Mouse (Mus musculus): Measurements from ENCODE around the gene Fxyd4. TPM values are rescaled to one million over a fixed set of nuclear protein-coding genes. Genes with fewer than 3 reads are reported as not detected.

Gene Fxyd4
- polyA plus RNA-seq (2014; fragmentation: Illumina TruSeq; extraction: RNeasy Lipid Tissue Mini Kit (QIAGEN cat#74804); ENCODE audit: low read depth, low replicate concordance) = 18.8 TPM

GRCm38 (mm10) chr6:117937222-117937932 is at the start of gene Fxyd4:
Gene Fxyd4 (minus strand): TSS chr6:117937692.

GRCm38 (mm10) chr6:117900126-117901080 is 37.1 kb downstream of the Fxyd4 start, which contains the start of gene Hnrnpf:
Gene Hnrnpf (plus strand): TSS chr6:117900324.

Other genes starting within 250 kb of the Fxyd4 start
- gene Zfp637, start 96.5 kb downstream of the Fxyd4 start, polyA plus RNA-seq (2014; fragmentation: Illumina TruSeq; extraction: RNeasy Lipid Tissue Mini Kit (QIAGEN cat#74804); ENCODE audit: low read depth, low replicate concordance) = 9.2 TPM
- gene Zfp239, start 75.6 kb downstream of the Fxyd4 start, polyA plus RNA-seq (2014; fragmentation: Illumina TruSeq; extraction: RNeasy Lipid Tissue Mini Kit (QIAGEN cat#74804); ENCODE audit: low read depth, low replicate concordance) = 22.0 TPM
- 622 TPM for gene Hnrnpf, start 37.4 kb downstream of the Fxyd4 start, polyA plus RNA-seq (2014; fragmentation: Illumina TruSeq; extraction: RNeasy Lipid Tissue Mini Kit (QIAGEN cat#74804); ENCODE audit: low read depth, low replicate concordance)
- gene Rasgef1a, start 73.7 kb upstream of the Fxyd4 start, polyA plus RNA-seq (2014; fragmentation: Illumina TruSeq; extraction: RNeasy Lipid Tissue Mini Kit (QIAGEN cat#74804); ENCODE audit: low read depth, low replicate concordance) = 0.79 TPM
- gene Csgalnact2, start 201.4 kb upstream of the Fxyd4 start, polyA plus RNA-seq (2014; fragmentation: Illumina TruSeq; extraction: RNeasy Lipid Tissue Mini Kit (QIAGEN cat#74804); ENCODE audit: low read depth, low replicate concordance) = 36.1 TPM